Mouse (Mus musculus) cortical plate, adult 2 months (tissue): ENCODE results near the gene 1110032F04Rik.

Experiments
- CTCF ChIP-seq: fragments of 200-500 bp; IDR thresholded peaks from 2 replicates; pipeline ENCODE4 v1.5.1; 2011; ENCODE audit warnings: mild to moderate bottlenecking, control low read depth, low read length; ENCODE audit not compliant: insufficient read depth; ENCODE audit errors: extremely low read depth
- POLR2A ChIP-seq: fragments of 200-500 bp; IDR thresholded peaks from 2 replicates; pipeline ENCODE4 v1.6.1; 2011; ENCODE audit warnings: mild to moderate bottlenecking, low read length, control low read depth; ENCODE audit not compliant: insufficient read depth; ENCODE audit errors: extremely low read depth

GRCm38 (mm10) chr3:68824765-68825090, 44.7 kb upstream of the 1110032F04Rik start:
- TF ChIP-seq POLR2A (no peak), CTCF (no peak)
